Mouse (Mus musculus) ES-Bruce4 (cell line): Measurements from ENCODE around the gene Nek8.

Source experiments
- CTCF ChIP-seq: IDR thresholded peaks from one replicate; pipeline ENCODE4 v1.8.1; 2011; ENCODE audit warnings: low read depth, low read length
- EP300 ChIP-seq: IDR thresholded peaks from 2 replicates; pipeline ENCODE4 v1.6.1; 2011; ENCODE audit warnings: low read depth, low read length; ENCODE audit not compliant: insufficient read depth
- POLR2A ChIP-seq: IDR thresholded peaks from one replicate; pipeline ENCODE4 v1.8.1; 2011; ENCODE audit warnings: low read length; ENCODE audit not compliant: insufficient read depth

DNA sequence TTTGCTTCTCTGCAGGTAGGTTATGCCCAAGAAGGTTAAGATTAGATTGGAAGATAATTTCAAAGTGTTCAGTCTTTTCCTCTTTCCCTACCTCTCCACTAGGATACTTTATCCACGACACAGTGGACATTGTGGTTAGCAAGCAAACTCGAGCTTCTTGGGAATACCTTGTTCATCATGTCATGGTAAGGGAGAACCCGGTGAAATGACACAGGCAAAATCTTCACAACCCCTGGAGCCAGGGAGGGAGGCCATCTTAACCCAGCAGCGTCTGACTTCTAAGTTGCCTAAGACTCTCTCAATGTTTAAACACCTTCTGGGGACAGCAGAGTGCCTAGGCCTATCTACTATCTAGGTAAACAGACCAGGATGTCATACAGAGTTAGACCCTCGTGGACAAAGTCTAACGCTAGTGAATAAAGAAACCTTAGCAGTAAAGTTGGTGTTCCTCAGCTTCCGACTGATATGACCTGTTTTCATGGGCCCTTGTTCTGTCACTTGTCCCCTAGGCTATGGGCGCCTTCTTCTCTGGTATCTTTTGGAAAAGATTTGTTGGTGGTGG, 3.0 kb upstream of the Nek8 start:
- TF ChIP-seq CTCF (no peak), POLR2A (no peak), EP300 (no peak)
